Mouse (Mus musculus) urinary bladder, postnatal 25 days (tissue): ENCODE measurements around the gene Rundc3b.
A peak's percentile ranks its signal among the peaks of the same experiment; 100 is the strongest.

ENCODE experiments used
- DNase-seq: peaks from one replicate; pipeline ENCODE4 v3.0.0; 2022; ENCODE audit warnings: low spot score

The Rundc3b gene

GRCm38 (mm10) chr5:8622596-8623231 is at the start of gene Rundc3b:
TSS of gene Rundc3b (minus strand) at chr5:8622952.
- DNase-seq: peak; percentile 62

- no peak for DNase-seq
Measured at GRCm38 (mm10) chr5:8669606-8670005, 46.9 kb upstream of the Rundc3b start.

- no peak for DNase-seq
Measured at GRCm38 (mm10) chr5:8667758-8668474, 45.2 kb upstream of the Rundc3b start.

- DNase-seq: no peak
Measured at GRCm38 (mm10) chr5:8664678-8665077, 41.9 kb upstream of the Rundc3b start.

DNA sequence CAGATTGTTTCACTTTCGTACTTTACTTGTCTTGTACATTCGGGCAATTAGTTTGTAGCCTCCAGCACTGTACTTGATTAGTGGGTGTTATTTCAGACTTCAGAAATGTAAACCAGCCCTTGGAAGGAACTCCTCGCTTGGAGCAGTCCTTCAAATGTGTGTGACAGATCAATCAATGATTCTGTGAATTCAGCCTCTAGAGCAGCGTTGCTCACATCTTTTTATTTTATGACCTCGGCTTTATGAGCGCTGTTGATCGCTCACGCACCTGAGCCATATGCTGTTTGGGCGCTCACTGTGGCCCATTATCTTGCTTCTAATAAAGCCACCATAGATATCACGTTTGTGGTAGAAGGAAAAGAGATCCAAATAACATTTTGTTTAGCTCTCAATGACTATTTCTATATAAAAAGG is 38.0 kb upstream of the Rundc3b start:
- no peak for DNase-seq

DNA sequence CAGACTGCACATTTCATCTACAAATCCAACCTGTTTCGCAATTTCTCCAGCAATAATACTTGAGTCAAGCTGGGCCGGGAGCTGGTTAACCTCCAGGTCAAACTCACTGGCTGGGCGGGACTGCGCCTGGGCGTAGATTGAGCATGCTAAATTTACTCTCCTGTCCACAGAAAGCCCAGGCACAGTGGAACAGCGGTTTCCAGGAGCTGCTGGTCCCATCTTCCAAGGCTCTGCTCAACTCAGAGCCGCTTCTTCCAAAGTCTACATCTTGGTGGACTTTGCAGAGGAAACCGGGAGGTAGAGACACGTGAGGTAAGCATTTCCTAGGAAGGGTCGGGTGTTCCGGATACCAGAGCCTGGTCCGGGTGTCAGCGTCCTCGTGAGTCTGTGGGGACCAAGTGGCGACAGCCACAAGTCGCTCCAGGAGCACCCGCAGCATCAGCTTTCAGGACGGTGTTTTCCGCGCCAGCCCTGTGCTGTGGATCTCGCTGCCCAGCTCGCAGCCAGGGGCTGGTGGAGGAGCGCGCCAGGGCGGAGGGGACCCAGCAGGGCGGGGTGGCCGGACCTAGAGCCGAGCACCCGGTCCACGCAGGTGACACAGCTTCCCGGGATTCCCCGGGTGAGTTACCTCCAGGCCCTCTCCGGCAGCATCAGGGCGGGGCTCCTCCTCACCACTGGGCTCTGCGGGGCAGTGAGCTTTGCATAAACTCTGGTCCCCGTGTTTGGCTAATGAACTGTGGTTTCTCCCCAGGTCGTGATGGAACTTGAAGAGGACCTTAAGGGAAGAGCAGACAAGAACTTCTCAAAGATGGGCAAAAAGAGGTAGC is 37.4 kb upstream of the Rundc3b start, which contains the start of gene Abcb1a:
TSS of gene Abcb1a (plus strand) at position 167 of the 827 bp plus-strand sequence.
- peak; percentile 5 for DNase-seq

GRCm38 (mm10) chr5:8652085-8652484 is 29.3 kb upstream of the Rundc3b start:
- DNase-seq: no peak

DNA sequence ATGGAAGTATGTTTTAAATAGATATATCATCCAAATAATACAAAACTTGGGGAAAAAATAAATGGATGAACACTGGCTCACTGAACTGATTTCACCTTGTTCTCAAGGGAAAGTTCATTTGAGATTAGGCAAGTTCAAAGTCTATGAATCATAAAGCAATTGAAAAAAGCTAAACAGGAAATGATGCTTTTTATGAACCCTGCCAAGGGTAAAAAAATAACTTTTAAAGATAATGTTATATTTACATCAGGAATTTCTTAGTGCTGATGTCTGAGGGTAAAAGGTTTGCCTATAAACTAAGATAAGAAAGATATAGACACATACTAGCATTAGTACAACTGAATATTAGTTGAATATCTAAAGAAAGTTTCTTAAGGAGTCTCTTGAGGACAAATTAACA is 26.0 kb upstream of the Rundc3b start:
- no peak for DNase-seq

DNA sequence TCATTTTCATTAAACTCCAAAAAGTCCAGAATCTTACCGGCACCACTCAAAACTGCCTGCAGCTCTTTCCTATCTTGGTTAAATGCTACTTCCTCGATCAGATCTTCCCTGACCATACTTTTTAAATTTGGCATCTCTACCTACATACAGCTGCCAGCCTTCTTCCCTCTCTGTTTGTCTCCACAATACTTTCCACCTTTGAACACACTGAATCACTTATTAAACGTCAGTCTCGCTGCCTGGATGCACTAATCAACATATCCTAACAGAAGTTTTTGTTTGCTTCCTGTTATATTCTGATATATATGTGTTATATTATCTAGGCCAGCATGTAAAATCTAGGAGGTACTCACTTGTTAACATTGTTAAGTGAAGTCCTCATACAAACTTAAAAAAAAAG is 25.5 kb upstream of the Rundc3b start:
- DNase-seq: no peak

- DNase-seq: no peak
Measured at GRCm38 (mm10) chr5:8634489-8634975, 11.8 kb upstream of the Rundc3b start.

- no peak for DNase-seq
Measured at GRCm38 (mm10) chr5:8632901-8633300, 10.1 kb upstream of the Rundc3b start.

DNA sequence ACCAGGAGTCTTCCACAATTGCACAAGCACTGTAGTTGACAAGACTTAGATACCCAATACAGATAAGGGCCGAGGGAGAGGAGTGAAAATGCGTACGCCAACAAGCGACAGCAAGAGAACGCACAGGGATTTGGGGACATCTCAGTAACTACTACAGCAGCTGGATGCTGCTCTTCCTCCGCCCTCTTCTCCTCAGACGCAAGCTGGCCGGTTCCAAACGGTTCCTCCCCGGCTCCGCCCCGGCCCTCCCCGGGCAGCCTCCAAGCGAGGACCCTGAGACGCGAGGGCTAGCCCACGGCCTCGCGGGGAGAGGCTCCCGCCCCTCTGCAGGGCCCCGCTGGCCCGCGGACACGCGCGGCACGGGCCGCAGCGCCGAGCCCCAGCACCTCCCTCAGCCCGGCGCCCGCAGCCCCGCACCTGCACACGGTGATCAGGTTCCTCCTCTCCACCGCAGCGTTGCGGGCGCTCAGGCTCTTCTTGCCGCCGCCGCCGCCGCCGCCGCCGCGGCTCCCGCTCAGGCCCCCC is 619 bp downstream of the Rundc3b start:
- peak; percentile 12 for DNase-seq

DNA sequence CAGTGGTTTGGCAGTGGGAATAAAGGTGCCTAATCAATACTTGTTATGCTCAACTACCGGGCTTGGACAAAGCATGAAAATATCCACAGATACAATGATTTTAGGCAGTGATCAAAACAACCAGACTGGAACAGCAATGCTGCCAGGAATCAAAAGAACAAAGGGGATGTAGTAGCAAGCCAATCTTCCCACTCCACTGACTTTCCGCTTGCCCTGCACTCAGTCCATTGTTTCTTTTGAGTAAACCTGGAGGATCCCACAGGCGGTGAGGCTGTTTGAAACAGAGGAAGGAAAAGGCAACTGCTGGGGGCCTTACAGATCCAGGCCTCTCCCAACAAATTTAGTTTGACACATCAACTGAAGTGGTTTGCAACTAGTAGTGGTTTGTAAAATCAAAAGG is 51.6 kb downstream of the Rundc3b start:
- no peak for DNase-seq

DNA sequence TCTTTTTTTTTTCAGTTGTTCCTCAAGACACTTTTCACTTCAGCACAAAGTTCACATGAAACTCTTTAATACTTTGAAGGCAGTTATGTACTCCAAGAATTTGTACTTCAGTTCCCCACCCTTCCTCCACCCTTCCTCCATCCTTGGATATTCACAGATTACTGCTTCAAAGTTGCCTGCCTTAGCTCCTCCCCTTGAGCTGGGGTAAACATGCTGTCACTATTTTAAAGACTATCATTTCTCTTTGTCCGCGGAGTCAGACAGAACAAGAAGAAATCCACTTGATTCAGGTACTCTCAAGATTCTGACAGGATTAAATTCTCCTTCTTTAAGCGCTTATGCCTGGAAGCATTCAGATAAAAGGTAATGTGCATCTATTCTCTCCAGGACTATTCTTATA is 55.9 kb downstream of the Rundc3b start:
- no peak for DNase-seq

GRCm38 (mm10) chr5:8544512-8544911 is 78.2 kb downstream of the Rundc3b start:
- DNase-seq: no peak

GRCm38 (mm10) chr5:8542631-8543207 is 80.0 kb downstream of the Rundc3b start:
- DNase-seq: no peak

GRCm38 (mm10) chr5:8541120-8542117 is 81.3 kb downstream of the Rundc3b start:
- DNase-seq: no peak

GRCm38 (mm10) chr5:8519006-8519405 is 103.7 kb downstream of the Rundc3b start:
- no peak for DNase-seq

DNA sequence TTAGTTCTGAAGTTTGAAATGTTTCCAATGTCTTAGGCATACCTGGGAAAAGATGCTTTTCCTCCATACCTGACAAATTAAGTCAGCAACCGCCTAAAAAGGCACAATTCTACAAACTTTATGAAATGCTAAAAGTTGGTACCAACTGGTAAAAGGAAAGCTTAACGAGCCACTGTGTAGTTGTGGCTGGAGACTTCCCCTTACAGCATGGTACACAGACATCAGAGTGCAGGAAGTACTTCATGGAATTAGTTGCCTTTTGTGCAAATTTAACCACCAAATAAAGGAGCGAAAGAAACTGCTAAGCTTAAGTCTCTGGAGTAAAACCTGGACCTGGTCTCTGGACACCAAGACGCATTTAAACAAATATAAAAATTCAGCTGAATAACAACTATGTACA is 131.0 kb downstream of the Rundc3b start:
- no peak for DNase-seq

GRCm38 (mm10) chr5:8489471-8490110 is 133.2 kb downstream of the Rundc3b start:
- DNase-seq: no peak
